Mouse (Mus musculus) intestine, postnatal 0 days (tissue): ENCODE data around the gene Tmem204. TPM values are rescaled to one million over a fixed set of nuclear protein-coding genes. Genes with fewer than 3 reads are reported as not detected.

ENCODE experiments used
- ATAC-seq: fragments of 200-750 bp; cut with Nextera tagmentation; 2 replicates; pipeline ENCODE4 v1.8.0; 2017; ENCODE audit warnings: mild to moderate bottlenecking, moderate TSS enrichment, moderate library complexity
- H3K27ac ChIP-seq: fragments of 300-500 bp; sonication (generic); 2 replicates; pipeline ENCODE4 v1.5.1; 2014; ENCODE audit warnings: mild to moderate bottlenecking, low read depth, low read length, moderate library complexity
- H3K27me3 ChIP-seq: fragments of 300-500 bp; sonication (generic); replicated peaks from 2 replicates; pipeline ENCODE4 v1.6.1; 2014; ENCODE audit warnings: low read length, mixed read lengths; ENCODE audit not compliant: control insufficient read depth, insufficient read depth
- H3K36me3 ChIP-seq: fragments of 300-500 bp; sonication (generic); 2 replicates; pipeline ENCODE4 v1.6.1; 2014; ENCODE audit warnings: mild to moderate bottlenecking, moderate library complexity; ENCODE audit not compliant: control insufficient read depth, insufficient read depth
- H3K4me1 ChIP-seq: fragments of 300-500 bp; sonication (generic); replicated peaks from 2 replicates; pipeline ENCODE4 v1.6.1; 2014; ENCODE audit warnings: antibody characterized with exemption, low read length, mixed read lengths; ENCODE audit not compliant: control insufficient read depth, insufficient read depth
- H3K4me2 ChIP-seq: fragments of 300-500 bp; sonication (generic); replicated peaks from 2 replicates; pipeline ENCODE4 v1.6.1; 2014; ENCODE audit warnings: low read depth, mild to moderate bottlenecking, moderate library complexity
- H3K4me3 ChIP-seq: fragments of 300-500 bp; sonication (generic); 2 replicates; pipeline ENCODE4 v1.5.1; 2014; ENCODE audit warnings: low read depth, low read length
- H3K9ac ChIP-seq: fragments of 300-500 bp; sonication (generic); 2 replicates; pipeline ENCODE4 v1.6.1; 2014; ENCODE audit warnings: mild to moderate bottlenecking, low read depth, low read length
- H3K9me3 ChIP-seq: fragments of 300-500 bp; sonication (generic); 2 replicates; pipeline ENCODE4 v1.6.1; 2016; ENCODE audit warnings: mixed run types; ENCODE audit not compliant: control insufficient read depth
- CTCF ChIP-seq: sonication (generic); IDR thresholded peaks from 2 replicates; pipeline ENCODE4 v1.5.1; 2016; ENCODE audit warnings: low read depth, mild to moderate bottlenecking, control low read depth, antibody characterized with exemption, moderate library complexity
- WGBS: fragments of 180-500 bp; shearing (Covaris S2); extraction: QIAGEN DNeasy Blood & Tissue Kit; methylation state at CpG from one replicate; pipeline ENCODE4 v1.1.7; 2014; 5-methylcytosine and 5-hydroxymethylcytosine counted together
- polyA plus RNA-seq: library from polyadenylated mRNA; unstranded; fragments of >200 nt; fragmentation: Nextera tagmentation; extraction: Ambion mirVana; gene quantifications from 2 replicates; pipeline ENCODE4 v1.2.1, GENCODE M21; 2015

Tmem204 gene
- polyA plus RNA-seq, 1 experiment from 2014 or later = 15.8 TPM

DNA sequence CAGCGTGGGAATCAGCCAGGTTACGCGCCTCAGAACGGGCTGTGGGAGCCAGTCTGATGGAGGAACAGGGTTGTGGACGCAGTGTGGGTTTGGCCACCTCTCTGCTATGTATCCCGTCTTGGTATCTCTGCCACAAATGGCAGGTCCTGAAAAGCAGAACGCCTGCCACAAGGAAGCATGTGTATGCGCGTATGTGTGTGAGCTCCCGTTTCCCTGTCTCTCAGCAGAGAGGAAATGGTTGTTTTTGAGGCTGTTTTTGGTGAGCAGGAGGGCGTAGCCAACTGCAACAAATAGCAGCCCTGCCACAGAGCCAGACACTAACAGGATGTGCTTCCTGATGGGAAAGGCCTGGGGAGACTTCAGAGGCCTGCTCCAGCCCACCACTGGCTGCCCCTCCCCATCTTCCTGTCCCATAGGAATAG is 2.4 kb downstream of the Tmem204 start:
- Histone ChIP-seq H3K4me1 (no peaks in the 10 kb centered on the region), H3K9ac (peak overlapping the region; percentile 40; the same call in 1 of the 2 replicates)
- no peak for ATAC-seq

DNA sequence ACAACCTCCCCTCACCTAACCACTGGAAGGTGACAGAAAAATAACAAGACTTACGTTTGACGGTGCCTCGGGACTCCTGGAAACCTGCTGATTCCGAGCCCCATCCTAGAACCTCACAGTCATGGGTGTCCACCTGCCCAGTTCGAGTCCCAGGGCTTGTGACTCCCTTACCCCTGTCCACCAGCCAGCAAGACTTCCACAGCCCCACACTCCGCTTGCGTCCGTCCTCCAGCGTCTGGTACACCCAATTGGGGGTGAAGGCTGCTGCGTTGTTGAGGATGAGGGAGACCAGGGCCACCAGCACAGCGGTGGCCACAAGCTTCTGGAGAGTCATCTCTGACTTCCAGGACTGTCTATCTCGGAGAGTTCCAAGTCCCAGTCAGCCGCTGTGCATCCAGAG is 3.2 kb downstream of the Tmem204 start:
- peak overlapping the region; percentile 40 for H3K9ac ChIP-seq
- H3K9me3 ChIP-seq = no peaks in the 10 kb centered on the region
- H3K4me3 ChIP-seq = peak overlapping the region; percentile 38
- peaks cover 6% of the 10 kb centered on the region; the same call in 1 of the 2 replicates for H3K36me3 ChIP-seq
- ATAC-seq = no peak
- 75% methylated on average over 13 of the region's 13 CpGs for WGBS
- peak overlapping the region; percentile 55 for H3K4me2 ChIP-seq
- TF ChIP-seq CTCF = no peak
- H3K4me1 ChIP-seq = no peaks in the 10 kb centered on the region
- H3K27ac ChIP-seq = peak overlapping the region; percentile 74; the same call in 1 of the 2 replicates
- H3K27me3 ChIP-seq = no peaks in the 10 kb centered on the region

More for the DNA sequence above, 2.4 kb downstream of the Tmem204 start:
- peak overlapping the region; percentile 74 for H3K27ac ChIP-seq
- H3K27me3 ChIP-seq = no peaks in the 10 kb centered on the region
- peak overlapping the region; percentile 55 for H3K4me2 ChIP-seq
- TF ChIP-seq CTCF = no peak
- no peaks in the 10 kb centered on the region for H3K9me3 ChIP-seq
- WGBS = 62% methylated on average over 11 of the region's 11 CpGs
- H3K4me3 ChIP-seq = peak overlapping the region; percentile 38
- peaks cover 6% of the 10 kb centered on the region; the same call in 1 of the 2 replicates for H3K36me3 ChIP-seq

DNA sequence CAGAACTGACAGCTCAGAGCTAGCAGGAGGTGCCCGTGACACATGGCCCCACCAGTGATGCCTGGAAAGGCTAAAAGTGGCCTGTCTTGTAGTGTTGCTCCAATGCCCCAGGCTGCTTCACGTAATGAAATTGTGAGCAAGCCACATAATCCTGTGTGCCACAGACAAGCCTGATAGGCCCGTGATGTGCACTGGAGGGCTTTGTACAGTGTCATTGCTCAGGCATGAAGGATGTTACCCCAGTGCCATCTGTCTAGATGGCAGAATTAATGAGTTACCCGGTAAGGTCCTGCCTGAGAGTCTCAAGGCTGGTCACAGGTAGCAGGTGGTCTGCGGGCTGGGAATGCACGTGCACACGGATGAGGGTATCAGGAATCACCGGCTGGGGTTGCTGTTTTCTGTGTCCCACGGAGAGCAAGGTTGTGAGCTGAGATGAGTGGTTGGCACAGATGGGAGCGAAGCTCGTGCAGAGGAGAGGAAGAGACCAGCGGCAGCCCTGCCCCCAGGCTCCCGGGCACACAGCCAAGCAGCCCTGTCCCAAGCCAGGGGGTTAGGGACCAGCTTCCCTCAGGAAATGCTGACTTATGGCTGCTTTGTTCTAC is 5.5 kb downstream of the Tmem204 start:
- Histone ChIP-seq H3K4me2 (peak overlapping the region; percentile 46), H3K4me3 (peak overlapping the region; percentile 38), H3K36me3 (peaks cover 6% of the 10 kb centered on the region; the same call in 1 of the 2 replicates), H3K27me3 (no peaks in the 10 kb centered on the region), H3K9ac (no peak overlapping the region), H3K27ac (no peak overlapping the region), H3K4me1 (no peaks in the 10 kb centered on the region), H3K9me3 (no peaks in the 10 kb centered on the region)
- 63% methylated on average over 13 of the region's 13 CpGs for WGBS
- no peak for ATAC-seq
- TF ChIP-seq CTCF = no peak

DNA sequence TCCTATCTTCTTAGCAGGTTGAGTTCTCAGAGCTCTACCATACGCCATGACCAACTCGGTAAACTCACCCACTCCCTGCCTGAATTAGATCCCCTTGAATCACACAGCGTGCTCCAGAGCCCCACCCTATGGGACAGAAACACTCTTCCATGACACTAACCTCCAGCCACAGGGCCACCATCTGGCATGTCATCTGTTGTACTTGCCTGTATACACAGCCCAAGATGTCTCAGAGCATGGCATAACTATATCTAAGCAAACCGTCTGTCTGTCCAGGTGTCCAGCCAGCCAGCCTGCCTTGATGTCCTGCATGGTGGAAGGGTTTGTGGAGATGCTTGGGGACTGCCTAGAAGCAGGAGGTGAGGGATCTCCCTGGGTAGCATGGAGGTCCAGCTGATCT is 6.5 kb downstream of the Tmem204 start:
- Histone ChIP-seq H3K27me3 (no peaks in the 10 kb centered on the region), H3K36me3 (peaks cover 6% of the 10 kb centered on the region; the same call in 1 of the 2 replicates), H3K9me3 (no peaks in the 10 kb centered on the region), H3K4me1 (no peaks in the 10 kb centered on the region), H3K27ac (no peak overlapping the region), H3K4me2 (peak overlapping the region; percentile 46; the same call in 1 of the 2 replicates), H3K9ac (no peak overlapping the region), H3K4me3 (no peak overlapping the region)
- TF ChIP-seq CTCF = no peak
- 77% methylated on average over 4 of the region's 4 CpGs for WGBS
- no peak for ATAC-seq

DNA sequence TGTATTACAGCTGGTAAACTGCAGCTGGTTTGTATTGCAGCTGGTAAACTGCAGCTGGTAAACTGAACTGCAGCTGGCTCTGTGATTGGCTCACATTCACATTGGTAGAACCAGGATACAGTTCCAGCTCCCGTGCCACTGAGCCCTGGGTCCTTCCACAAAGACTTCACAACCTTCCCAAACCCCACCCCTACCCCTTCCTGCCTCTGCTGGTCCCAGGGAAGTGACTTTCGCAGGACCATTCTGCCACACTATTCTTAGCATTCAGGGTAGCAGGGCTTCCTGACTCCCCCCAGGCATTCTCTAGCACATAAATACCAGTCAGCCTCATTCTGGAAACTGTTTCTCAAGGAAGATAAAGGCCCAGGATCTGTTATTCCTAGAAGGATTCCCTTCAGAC is 14.7 kb downstream of the Tmem204 start:
- H3K36me3 ChIP-seq = peaks cover 5% of the 10 kb centered on the region; the same call in 1 of the 2 replicates
- no peak overlapping the region for H3K27ac ChIP-seq
- 56% methylated on average over 2 of the region's 2 CpGs for WGBS
- H3K4me1 ChIP-seq = no peaks in the 10 kb centered on the region
- H3K27me3 ChIP-seq = no peaks in the 10 kb centered on the region
- no peak overlapping the region for H3K4me2 ChIP-seq
- H3K4me3 ChIP-seq = no peak overlapping the region
- TF ChIP-seq CTCF = no peak
- no peak for ATAC-seq
- H3K9ac ChIP-seq = no peak overlapping the region
- no peaks in the 10 kb centered on the region for H3K9me3 ChIP-seq

DNA sequence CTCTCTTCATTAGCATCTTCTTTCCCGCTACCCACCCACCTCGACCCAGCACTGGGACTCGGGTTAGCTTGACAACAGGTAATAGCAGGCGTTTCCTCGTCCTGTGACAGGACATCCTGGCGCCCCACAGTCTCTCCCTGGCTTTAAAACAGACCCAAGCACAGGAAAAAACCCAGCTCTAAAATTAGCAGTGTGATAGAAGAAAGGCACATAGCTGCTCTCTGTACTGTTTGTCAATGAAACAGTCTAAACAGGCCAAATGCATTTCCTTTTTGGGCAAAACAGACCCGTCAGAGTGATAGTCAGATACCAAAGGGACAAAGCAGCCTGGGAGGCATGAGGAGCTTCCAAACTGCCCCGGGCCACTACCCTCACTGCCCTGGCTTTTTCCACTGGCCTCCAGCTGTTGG is 15.9 kb downstream of the Tmem204 start:
- H3K27ac ChIP-seq = no peak overlapping the region

More for the DNA sequence above, 15.9 kb downstream of the Tmem204 start:
- no peak overlapping the region for H3K9ac ChIP-seq
- no peak for TF ChIP-seq CTCF
- H3K9me3 ChIP-seq = no peaks in the 10 kb centered on the region
- ATAC-seq = no peak
- H3K36me3 ChIP-seq = peaks cover 5% of the 10 kb centered on the region; the same call in 1 of the 2 replicates
- 66% methylated on average over 8 of the region's 8 CpGs for WGBS
- no peaks in the 10 kb centered on the region for H3K4me1 ChIP-seq
- no peak overlapping the region for H3K4me3 ChIP-seq
- H3K27me3 ChIP-seq = no peaks in the 10 kb centered on the region
- H3K4me2 ChIP-seq = no peak overlapping the region
